Mouse (Mus musculus) myocyte (in vitro differentiated cells): Measurements from ENCODE around the gene Kif7.

Source experiments
- CEBPB ChIP-seq: IDR thresholded peaks from 2 replicates; pipeline ENCODE4 v1.6.1; 2011; ENCODE audit warnings: mild to moderate bottlenecking, moderate library complexity; ENCODE audit not compliant: poor library complexity, insufficient read depth, severe bottlenecking
- E2F4 ChIP-seq: IDR thresholded peaks from one replicate; pipeline ENCODE4 v1.6.1; 2011; ENCODE audit warnings: mild to moderate bottlenecking, control low read depth, moderate library complexity; ENCODE audit not compliant: insufficient read depth
- MAX ChIP-seq: IDR thresholded peaks from one replicate; pipeline ENCODE4 v1.6.1; 2011; ENCODE audit warnings: low read depth, mild to moderate bottlenecking, control low read depth
- MYOD1 ChIP-seq, 3 experiments: IDR thresholded peaks; one replicate each; pipeline ENCODE4 v1.6.1; 2011; ENCODE audit warnings: control low read depth in 2 of 3, low read depth in 2 of 3, mild to moderate bottlenecking in 2 of 3, moderate library complexity in 1 of 3; ENCODE audit not compliant: insufficient read length in 2 of 3, control insufficient read depth in 1 of 3
- MYOG ChIP-seq, 3 experiments: IDR thresholded peaks; one replicate each; pipeline ENCODE4 v1.6.1; 2011; ENCODE audit warnings: control low read depth in 2 of 3, low read depth in 2 of 3, mild to moderate bottlenecking in 2 of 3; ENCODE audit not compliant: insufficient read length in 2 of 3, control insufficient read depth in 1 of 3, insufficient read depth in 1 of 3
- POLR2A ChIP-seq: IDR thresholded peaks from one replicate; pipeline ENCODE4 v1.6.1; 2011; ENCODE audit warnings: low read depth, mild to moderate bottlenecking, control low read depth, moderate library complexity; ENCODE audit not compliant: insufficient read length
- POLR2AphosphoS2 ChIP-seq: IDR thresholded peaks from one replicate; pipeline ENCODE4 v1.6.1; 2011; ENCODE audit warnings: low read depth, control low read depth; ENCODE audit not compliant: insufficient read length
- TCF12 ChIP-seq: IDR thresholded peaks from one replicate; pipeline ENCODE4 v1.6.1; 2011; ENCODE audit warnings: mild to moderate bottlenecking, control low read depth; ENCODE audit not compliant: poor library complexity, insufficient read depth, severe bottlenecking
- TCF3 ChIP-seq: IDR thresholded peaks from one replicate; pipeline ENCODE4 v1.6.1; 2011; ENCODE audit warnings: low read depth, control low read depth; ENCODE audit not compliant: insufficient read length
- USF1 ChIP-seq: IDR thresholded peaks from one replicate; pipeline ENCODE4 v1.6.1; 2011; ENCODE audit warnings: low read depth, mild to moderate bottlenecking, control low read depth, moderate library complexity

GRCm38 (mm10) chr7:79670900-79671604, 44.5 kb downstream of the Kif7 start:
- TF ChIP-seq TCF3 (no peak), TCF12 (no peak), MAX (no peak), POLR2A (no peak), USF1 (no peak), CEBPB (no peak), POLR2AphosphoS2 (no peak), E2F4 (no peak), MYOD1 (IDR thresholded peaks at IDR 0.05; ENCODE audit: control insufficient read depth in 1 of 3, insufficient read length in 2 of 3, low read depth in 2 of 3) (no peak), MYOG (IDR thresholded peaks at IDR 0.05; ENCODE audit: control insufficient read depth in 1 of 3, insufficient read depth in 1 of 3, insufficient read length in 2 of 3, low read depth in 2 of 3) (no peak)
